Mouse (Mus musculus): ENCODE results near the gene Zfp580.

GRCm38 (mm10) chr7:5021197-5021596, 30.1 kb upstream of the Zfp580 start:
- no peak for TF ChIP-seq CTCF (IDR thresholded peaks at IDR 0.05; ENCODE audit: extremely low read depth, insufficient read depth, low read length)
- no peak for TF ChIP-seq POLR2A (IDR thresholded peaks at IDR 0.05; ENCODE audit: extremely low read depth, insufficient read depth, low read length)
